Mouse (Mus musculus) frontal cortex, postnatal 10 days (tissue): ENCODE data around the gene Nufip1.

Experiments used
- DNase-seq, 2 experiments: peaks; one replicate each; pipeline ENCODE4 v3.0.0; 2022; ENCODE audit warnings: low spot score in 2 of 2, mixed read lengths in 1 of 2

The Nufip1 gene

GRCm38 (mm10) chr14:76178447-76178846, 67.8 kb downstream of the Nufip1 start:
- DNase-seq: no peak

DNA sequence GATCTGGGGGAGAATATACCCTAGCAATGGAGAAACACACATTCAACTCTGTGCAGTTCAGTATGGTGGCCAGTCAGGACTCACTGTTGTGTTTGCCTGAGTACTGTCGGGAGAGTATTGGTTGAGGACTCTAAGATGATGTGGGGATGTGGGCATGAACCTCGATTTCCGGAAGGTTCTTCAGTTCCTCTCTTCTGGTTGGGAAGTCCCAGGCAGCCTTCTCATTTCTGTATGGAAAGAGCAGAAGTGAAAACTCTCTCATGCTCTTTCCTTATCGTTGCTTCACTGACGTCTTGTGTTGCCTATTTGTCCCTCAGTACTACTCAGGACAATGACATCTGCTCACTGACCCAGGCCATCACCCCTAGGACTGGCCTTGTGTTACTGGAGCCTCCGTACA, 68.7 kb downstream of the Nufip1 start:
- no peak for DNase-seq

DNA sequence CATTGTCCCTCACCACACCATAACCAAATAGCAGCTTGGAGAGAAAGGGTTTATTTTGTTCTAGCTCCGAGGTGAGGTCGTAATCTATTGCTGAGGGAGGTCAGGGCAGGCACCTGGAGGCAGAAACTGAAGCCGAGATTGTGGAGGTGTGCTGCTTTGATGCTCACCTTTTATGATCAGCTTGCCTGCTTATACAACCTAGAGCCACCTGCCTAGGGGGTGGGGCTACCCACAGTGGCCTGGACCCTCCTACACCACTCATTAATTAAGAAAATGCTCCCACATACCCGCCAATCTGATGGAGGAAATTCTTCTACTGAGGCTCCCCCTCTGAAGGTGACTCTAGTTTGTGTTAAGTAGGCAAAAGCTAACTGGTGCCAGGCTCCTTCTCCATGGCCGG, 74.7 kb downstream of the Nufip1 start:
- DNase-seq: no peak

- DNase-seq: no peak
These were observed 75.6 kb downstream of the Nufip1 start for GRCm38 (mm10) chr14:76186299-76186698.
